In the genomic region with DNA sequence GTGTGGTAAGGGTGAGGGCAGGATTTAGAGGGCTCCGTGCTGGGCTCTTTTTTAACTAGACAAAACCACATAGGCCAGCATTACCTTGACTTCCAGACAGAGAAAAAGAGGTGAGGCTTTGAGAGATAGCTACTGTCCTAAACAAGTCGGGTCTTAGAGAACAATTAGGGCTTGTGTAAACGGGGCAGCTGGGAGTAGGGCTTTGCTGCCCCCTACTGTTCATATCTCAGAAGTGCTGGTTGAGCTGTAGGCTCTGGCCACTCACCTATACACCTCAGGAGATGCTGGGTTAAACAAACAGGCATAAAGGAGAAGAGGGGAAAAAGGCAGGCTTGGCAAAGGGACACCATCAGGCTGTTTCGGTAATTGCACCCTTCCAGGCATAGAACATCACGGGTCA, we compare ENCODE assay signal across 9 mouse cellular contexts. TPM values are rescaled to one million over a fixed set of nuclear protein-coding genes. Genes with fewer than 3 reads are reported as not detected.
A peak's percentile ranks its signal among the peaks of the same experiment; 100 is the strongest.
DNase-seq lines count a peak whose midpoint lies in the region; ATAC-seq lines count a peak whose summit lies in the region.
"Had no signal": no experiment of that assay in that cellular context is flagged by ENCODE, and none has a peak within 500 bp of the region (broad histone marks: within the 10 kb centered on the region; RNA-seq: fewer than 3 reads in every experiment).

No protein-coding gene starts in this region.

- ATAC-seq in forebrain, embryonic 14.5 days = peak; percentile 37; the same call in 1 of the 2 replicates
- peak; percentile 59 for ATAC-seq in intestine, embryonic 14.5 days (replicated peaks; ENCODE audit: low FRiP score, low TSS enrichment, low read depth)

- 0 out of 2 replicates have a peak, but pooled peaks cover 3% of the 10 kb centered on the region for H3K4me1 ChIP-seq in forebrain, embryonic 14.5 days (ENCODE audit: control insufficient read depth, insufficient read depth, low read length)
- no peaks in the 10 kb centered on the region; the same call in 1 of the 2 replicates for H3K4me1 ChIP-seq in intestine, embryonic 14.5 days (replicated peaks; ENCODE audit: control insufficient read depth, insufficient read depth, low read length)
- peaks cover 17% of the 10 kb centered on the region for H3K4me1 ChIP-seq in midbrain, embryonic 10.5 days

- H3K27ac ChIP-seq in forebrain, embryonic 14.5 days (ENCODE audit: low read depth, low read length) = no peak overlapping the region
- no peak overlapping the region for H3K27ac ChIP-seq in intestine, embryonic 14.5 days (ENCODE audit: low read depth)
- H3K27ac ChIP-seq in midbrain, embryonic 10.5 days (replicated peaks) = 0 out of 2 replicates have a peak overlapping the region, but pooled peaks have one; percentile 50

- H3K4me2 ChIP-seq in forebrain, embryonic 14.5 days (ENCODE audit: low read length) = no peak overlapping the region
- H3K4me2 ChIP-seq in intestine, embryonic 14.5 days (ENCODE audit: low read length) = no peak overlapping the region

- H3K27me3 ChIP-seq in forebrain, embryonic 14.5 days (replicated peaks; ENCODE audit: control insufficient read depth, insufficient read depth, low read length) = no peaks in the 10 kb centered on the region
- H3K27me3 ChIP-seq in intestine, embryonic 14.5 days (replicated peaks; ENCODE audit: control insufficient read depth, insufficient read depth, low read length) = no peaks in the 10 kb centered on the region
- no peaks in the 10 kb centered on the region for H3K27me3 ChIP-seq in midbrain, embryonic 10.5 days (ENCODE audit: low read depth, poor library complexity, severe bottlenecking)
- no peaks in the 10 kb centered on the region for H3K27me3 ChIP-seq in splenic B cell, adult 2 months (ENCODE audit: control insufficient read depth, insufficient read depth, low read length, poor library complexity, severe bottlenecking)

- H3K4me3 ChIP-seq in forebrain, embryonic 14.5 days (ENCODE audit: low read depth, low read length) = no peak overlapping the region
- H3K4me3 ChIP-seq in intestine, embryonic 14.5 days (ENCODE audit: low read depth, low read length) = no peak overlapping the region
- H3K4me3 ChIP-seq in midbrain, embryonic 10.5 days = no peak overlapping the region
- H3K4me3 ChIP-seq: myocyte had no signal

- WGBS in forebrain, embryonic 14.5 days = 5% methylated on average over 5 of the region's 5 CpGs
- 4% methylated on average over 5 of the region's 5 CpGs for WGBS in intestine, embryonic 14.5 days
- WGBS in midbrain, embryonic 10.5 days = 7% methylated on average over 5 of the region's 5 CpGs

- no peak overlapping the region for H3K9ac ChIP-seq in forebrain, embryonic 14.5 days (ENCODE audit: low read length)
- H3K9ac ChIP-seq in intestine, embryonic 14.5 days (ENCODE audit: low read length) = no peak overlapping the region

- no peaks in the 10 kb centered on the region for H3K9me3 ChIP-seq in forebrain, embryonic 14.5 days (replicated peaks; ENCODE audit: control insufficient read depth, low read length)
- H3K9me3 ChIP-seq in intestine, embryonic 14.5 days (ENCODE audit: control insufficient read depth, low read length) = no peaks in the 10 kb centered on the region
- no peaks in the 10 kb centered on the region for H3K9me3 ChIP-seq in midbrain, embryonic 10.5 days (replicated peaks)

- intact Hi-C loops in gastrocnemius, postnatal 14 days (cut with DNase I; ENCODE audit: low total_unique reads) = loop anchor here (10.0 kb wide), 2 partner anchors 153 to 493 kb away; a partner anchor contains a TSS
- intact Hi-C loops in left cerebral cortex, postnatal 25 days (cut with DNase I) = loop anchor here (2.0 to 5.0 kb wide), 5 partner anchors 33 to 491 kb away; no protein-coding TSS in a partner anchor

- no peaks in the 10 kb centered on the region for H3K36me3 ChIP-seq in forebrain, embryonic 14.5 days (ENCODE audit: control insufficient read depth, insufficient read depth, low read length)
- H3K36me3 ChIP-seq in intestine, embryonic 14.5 days (ENCODE audit: control insufficient read depth, insufficient read depth, low read length) = no peaks in the 10 kb centered on the region
- no peaks in the 10 kb centered on the region for H3K36me3 ChIP-seq in midbrain, embryonic 10.5 days
- H3K36me3 ChIP-seq in splenic B cell, adult 2 months (ENCODE audit: control insufficient read depth, insufficient read depth, low read length, poor library complexity, severe bottlenecking) = no peaks in the 10 kb centered on the region

- DNase-seq in gastrocnemius, adult 18-20 months (ENCODE audit: low spot score) = peak; percentile 48
- no peak for DNase-seq in gastrocnemius, postnatal 14 days
- peak; percentile 44 for DNase-seq in cerebellum, adult 11 months
- peak; percentile 75 for DNase-seq in forebrain, embryonic 14.5 days (ENCODE audit: low spot score)
- peak; percentile 83 for DNase-seq in intestine, embryonic 14.5 days (ENCODE audit: low spot score)
- peak; percentile 69 to 77 for DNase-seq in left cerebral cortex, postnatal 25 days (ENCODE audit: low spot score in 2 of 2)
- DNase-seq in midbrain, embryonic 10.5 days (ENCODE audit: low spot score) = peak; percentile 67
- peak; percentile 73 for DNase-seq in splenic B cell, adult 2 months (ENCODE audit: low read depth, low spot score)

RNA-seq across cellular contexts. Expression of a gene that starts 34.3 kb away (rescaled TPM):
- 10 to 100 TPM; 11.4 to 12.5 TPM for total RNA-seq in gastrocnemius, adult 18-20 months (2021)
- 10 to 100 TPM; 15.9 to 19.0 TPM for total RNA-seq in gastrocnemius, postnatal 14 days (2021)
- polyA plus RNA-seq in forebrain, embryonic 14.5 days (2014; fragmentation: Nextera tagmentation; extraction: Ambion mirVana) = 57.8 and 60.8 TPM in 2 replicates
- 32.3 and 33.2 TPM in 2 replicates for polyA plus RNA-seq in intestine, embryonic 14.5 days (2014; fragmentation: Nextera tagmentation; extraction: Ambion mirVana)
- 100 to 1,000 TPM; 103 to 115 TPM for total RNA-seq in left cerebral cortex, postnatal 25 days (2021)
- 34.5 and 41.0 TPM in 2 replicates for polyA plus RNA-seq in midbrain, embryonic 10.5 days (2016; fragmentation: Nextera tagmentation; extraction: Ambion mirVana)

Comparison
In these comparisons a context has a peak if more than half of its experiments do, and no peak if none do; other contexts are left out.
1. RNA of a gene that starts 34.3 kb away (total RNA-seq): 103 to 115 TPM in left cerebral cortex, postnatal 25 days; 15.9 to 19.0 TPM in gastrocnemius, postnatal 14 days and 11.4 to 12.5 TPM in gastrocnemius, adult 18-20 months; every median in the first group is over 4 times any median in the second.